Mouse (Mus musculus): ENCODE measurements around the gene Atl2.

DNA sequence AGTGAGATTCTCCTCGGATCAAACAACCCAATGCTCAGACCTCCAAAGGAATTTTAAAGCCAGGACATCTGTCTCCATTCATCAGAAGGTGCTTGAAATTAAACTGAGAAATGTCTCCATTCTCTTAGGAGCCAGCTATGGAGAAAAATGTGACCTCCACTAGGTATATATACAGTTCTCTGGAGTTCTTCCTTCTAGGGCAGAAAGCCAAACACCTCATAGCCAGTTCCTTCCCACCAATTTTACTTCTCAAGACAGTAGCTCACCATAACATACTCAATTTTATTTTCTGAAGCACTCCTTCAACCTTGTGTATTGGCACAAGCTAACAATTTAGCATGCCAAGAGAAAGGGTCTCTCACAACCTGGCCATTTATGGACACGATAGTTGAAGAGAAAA lies 91.2 kb downstream of the Atl2 start:
- TF ChIP-seq CTCF (IDR thresholded peaks at IDR 0.05; ENCODE audit: control insufficient read depth, insufficient read depth, insufficient read length) (no peak), USF1 (IDR thresholded peaks at IDR 0.05; ENCODE audit: low read depth) (no peak), MAX (IDR thresholded peaks at IDR 0.05) (no peak)
